Mouse (Mus musculus) myocyte (in vitro differentiated cells): ENCODE data around the gene Myh6. TPM values are rescaled to one million over a fixed set of nuclear protein-coding genes. Genes with fewer than 3 reads are reported as not detected.

Experiments
- H3K27me3 ChIP-seq: one replicate; pipeline ENCODE4 v1.6.1; 2011; ENCODE audit not compliant: control insufficient read depth, insufficient read depth, insufficient read length
- H3K36me3 ChIP-seq: one replicate; pipeline ENCODE4 v1.6.1; 2011; ENCODE audit not compliant: control insufficient read depth, insufficient read depth
- H3K4me2 ChIP-seq: one replicate; pipeline ENCODE4 v1.6.1; 2011; ENCODE audit warnings: low read depth, control low read depth
- H3K4me3 ChIP-seq: one replicate; pipeline ENCODE4 v1.5.1; 2011; ENCODE audit warnings: mild to moderate bottlenecking, control low read depth, moderate library complexity
- H3K79me2 ChIP-seq: one replicate; pipeline ENCODE4 v1.6.1; 2011; ENCODE audit not compliant: control insufficient read depth, insufficient read depth
- H3ac ChIP-seq: one replicate; pipeline ENCODE4 v1.6.1; 2011; ENCODE audit not compliant: control insufficient read depth, insufficient read length
- CEBPB ChIP-seq: IDR thresholded peaks from 2 replicates; pipeline ENCODE4 v1.6.1; 2011; ENCODE audit warnings: mild to moderate bottlenecking, moderate library complexity; ENCODE audit not compliant: poor library complexity, insufficient read depth, severe bottlenecking
- E2F4 ChIP-seq: IDR thresholded peaks from one replicate; pipeline ENCODE4 v1.6.1; 2011; ENCODE audit warnings: mild to moderate bottlenecking, control low read depth, moderate library complexity; ENCODE audit not compliant: insufficient read depth
- MAX ChIP-seq: IDR thresholded peaks from one replicate; pipeline ENCODE4 v1.6.1; 2011; ENCODE audit warnings: low read depth, mild to moderate bottlenecking, control low read depth
- MYOD1 ChIP-seq, 3 experiments: IDR thresholded peaks; one replicate each; pipeline ENCODE4 v1.6.1; 2011; ENCODE audit warnings: control low read depth in 2 of 3, low read depth in 2 of 3, mild to moderate bottlenecking in 2 of 3, moderate library complexity in 1 of 3; ENCODE audit not compliant: insufficient read length in 2 of 3, control insufficient read depth in 1 of 3
- MYOG ChIP-seq, 3 experiments: IDR thresholded peaks; one replicate each; pipeline ENCODE4 v1.6.1; 2011; ENCODE audit warnings: control low read depth in 2 of 3, low read depth in 2 of 3, mild to moderate bottlenecking in 2 of 3; ENCODE audit not compliant: insufficient read length in 2 of 3, control insufficient read depth in 1 of 3, insufficient read depth in 1 of 3
- POLR2A ChIP-seq: IDR thresholded peaks from one replicate; pipeline ENCODE4 v1.6.1; 2011; ENCODE audit warnings: low read depth, mild to moderate bottlenecking, control low read depth, moderate library complexity; ENCODE audit not compliant: insufficient read length
- POLR2AphosphoS2 ChIP-seq: IDR thresholded peaks from one replicate; pipeline ENCODE4 v1.6.1; 2011; ENCODE audit warnings: low read depth, control low read depth; ENCODE audit not compliant: insufficient read length
- REST ChIP-seq: IDR thresholded peaks from one replicate; pipeline ENCODE4 v1.6.1; 2011; ENCODE audit warnings: mild to moderate bottlenecking, control low read depth, moderate library complexity; ENCODE audit not compliant: insufficient read depth, insufficient read length
- SRF ChIP-seq: IDR thresholded peaks from one replicate; pipeline ENCODE4 v1.6.1; 2011; ENCODE audit warnings: low read depth; ENCODE audit not compliant: control insufficient read depth, insufficient read length
- TCF12 ChIP-seq: IDR thresholded peaks from one replicate; pipeline ENCODE4 v1.6.1; 2011; ENCODE audit warnings: mild to moderate bottlenecking, control low read depth; ENCODE audit not compliant: poor library complexity, insufficient read depth, severe bottlenecking
- TCF3 ChIP-seq: IDR thresholded peaks from one replicate; pipeline ENCODE4 v1.6.1; 2011; ENCODE audit warnings: low read depth, control low read depth; ENCODE audit not compliant: insufficient read length
- USF1 ChIP-seq: IDR thresholded peaks from one replicate; pipeline ENCODE4 v1.6.1; 2011; ENCODE audit warnings: low read depth, mild to moderate bottlenecking, control low read depth, moderate library complexity
- polyA plus RNA-seq: library from polyadenylated mRNA; unstranded; fragments of >200 nt; fragmentation: generic; extraction: Trizol; gene quantifications from one replicate; pipeline ENCODE4 v1.2.1, GENCODE M21; 2012; ENCODE audit warnings: missing spikeins

Myh6 gene
- polyA plus RNA-seq, result 15.0 TPM

DNA sequence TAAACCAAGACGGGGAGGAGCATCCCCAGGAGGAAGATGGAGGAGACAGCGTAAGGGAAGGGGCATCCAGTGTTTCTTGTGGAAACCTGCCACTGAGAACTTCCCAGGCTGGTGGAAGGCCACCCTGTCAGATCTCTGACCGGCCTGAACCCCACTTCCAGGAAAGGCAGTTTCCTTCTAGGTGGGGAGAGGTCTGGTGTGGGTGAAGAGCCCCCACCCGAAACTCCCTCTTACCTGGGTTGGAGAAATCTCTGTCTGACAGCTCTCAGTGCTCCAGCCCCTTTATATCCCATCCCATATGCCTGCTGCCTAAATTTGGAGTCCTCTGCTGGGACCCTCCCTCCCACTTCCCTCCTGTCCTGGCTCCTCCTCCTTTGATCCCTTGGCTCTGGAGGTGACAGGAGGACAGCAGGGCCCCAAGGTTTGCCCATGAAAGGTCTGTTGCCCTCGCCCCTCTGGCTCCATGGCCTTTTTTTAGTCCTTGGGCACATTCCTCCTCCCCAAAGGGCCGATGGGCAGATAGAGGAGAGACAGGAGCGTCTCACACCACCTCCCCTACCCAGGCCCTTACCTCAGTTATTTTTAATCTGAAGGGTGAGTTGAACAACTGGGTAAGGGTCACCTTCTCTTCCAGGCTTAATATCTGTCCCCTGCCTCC lies at the start of gene Myh6:
TSS of gene Myh6 (minus strand) at position 608 of the 658 bp plus-strand sequence.
- no peaks in the 10 kb centered on the region for H3K36me3 ChIP-seq

DNA sequence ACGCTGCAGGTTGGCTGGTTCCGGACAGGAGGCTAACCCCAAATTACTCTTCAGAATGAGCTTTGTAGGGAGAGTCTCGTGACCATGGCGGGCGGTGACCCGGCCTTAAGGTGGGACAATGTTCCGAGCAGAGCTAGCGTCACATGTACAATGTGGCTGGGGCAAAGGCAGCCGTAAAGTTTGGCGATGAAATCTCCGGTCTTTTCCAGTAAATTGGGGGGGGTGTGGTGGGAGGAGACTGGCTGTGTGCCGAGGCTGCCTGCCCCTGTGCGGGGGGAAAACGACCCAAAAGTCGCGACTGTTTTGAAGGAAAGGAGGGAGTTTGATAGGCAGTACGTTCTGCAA lies 49.0 kb upstream of the Myh6 start:
- H3K79me2 ChIP-seq, result peaks cover 3% of the 10 kb centered on the region
- H3K27me3 ChIP-seq, result no peaks in the 10 kb centered on the region
- TF ChIP-seq TCF3, result no peak
- no peak for TF ChIP-seq MYOG (IDR thresholded peaks at IDR 0.05; ENCODE audit: control insufficient read depth in 1 of 3, insufficient read depth in 1 of 3, insufficient read length in 2 of 3, low read depth in 2 of 3)
- TF ChIP-seq E2F4, result no peak
- TF ChIP-seq TCF12, result no peak
- no peak for TF ChIP-seq POLR2A
- TF ChIP-seq CEBPB, result no peak
- TF ChIP-seq SRF, result no peak
- TF ChIP-seq MYOD1 (IDR thresholded peaks at IDR 0.05; ENCODE audit: control insufficient read depth in 1 of 3, insufficient read length in 2 of 3, low read depth in 2 of 3), result no peak
- no peak for TF ChIP-seq MAX
- TF ChIP-seq USF1, result no peak
- TF ChIP-seq REST, result no peak
- no peak for TF ChIP-seq POLR2AphosphoS2
- H3ac ChIP-seq, result peak overlapping the region; percentile 78
- H3K36me3 ChIP-seq, result peaks cover 8% of the 10 kb centered on the region
- H3K4me2 ChIP-seq, result peak overlapping the region; percentile 90
- peak overlapping the region; percentile 53 for H3K4me3 ChIP-seq

More for the DNA sequence above, at the start of gene Myh6:
- Histone ChIP-seq H3K4me2 (no peak within 1 kb of the TSS), H3ac (no peak within 1 kb of the TSS), H3K27me3 (peaks cover 51% of the 10 kb centered on the region), H3K79me2 (no peaks in the 10 kb centered on the region), H3K4me3 (no peak within 1 kb of the TSS)
- no peak for TF ChIP-seq SRF
- TF ChIP-seq CEBPB, result no peak
- no peak for TF ChIP-seq TCF12

DNA sequence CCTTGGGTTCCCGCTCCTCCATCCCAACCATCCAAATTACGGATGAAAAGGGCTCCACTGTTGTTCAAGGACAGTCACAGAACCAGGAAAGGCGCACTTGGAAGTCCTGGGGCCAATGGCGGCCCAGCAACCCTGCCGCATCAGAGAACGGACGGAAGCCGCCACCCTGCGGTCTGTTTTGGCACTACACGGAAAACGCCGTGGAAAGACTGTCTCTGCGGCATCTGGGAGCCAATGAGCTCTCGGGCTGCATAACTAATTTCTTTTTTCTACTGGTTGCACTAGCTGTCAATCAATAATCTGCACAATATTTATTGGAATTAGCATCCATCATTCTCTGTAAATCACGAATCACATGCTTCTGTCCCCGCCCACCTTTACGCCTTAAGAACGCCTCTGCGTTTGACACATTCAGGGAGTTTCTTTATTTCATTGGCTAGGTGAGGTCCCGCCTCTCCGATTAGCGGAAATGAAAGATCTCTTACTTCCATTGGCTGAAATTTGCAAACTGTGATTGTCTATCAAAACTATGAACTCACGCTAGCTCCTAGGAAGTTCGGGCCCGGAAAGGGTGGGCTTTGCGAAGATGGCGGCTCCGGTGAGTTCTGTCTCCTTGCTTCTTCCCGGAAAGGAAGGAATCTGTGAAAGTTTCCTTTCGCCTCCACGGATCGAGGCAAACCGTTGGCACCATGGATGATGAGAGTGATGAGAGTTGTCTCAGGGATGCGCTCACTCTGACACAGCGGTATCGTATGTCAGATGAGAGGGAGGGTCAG lies 48.5 kb upstream of the Myh6 start, which contains the start of gene Ngdn:
TSS of gene Ngdn (plus strand) at position 464 of the 776 bp plus-strand sequence.
- Histone ChIP-seq H3K36me3 (peaks cover 5% of the 10 kb centered on the region), H3K79me2 (peaks cover 3% of the 10 kb centered on the region), H3K4me2 (peak within 1 kb of the TSS; percentile 95), H3ac (peak within 1 kb of the TSS; percentile 78), H3K27me3 (no peaks in the 10 kb centered on the region), H3K4me3 (peak within 1 kb of the TSS; percentile 53)
- no peak for TF ChIP-seq TCF3
- TF ChIP-seq E2F4, result peak; percentile 48
- TF ChIP-seq CEBPB, result no peak
- no peak for TF ChIP-seq MYOG (IDR thresholded peaks at IDR 0.05; ENCODE audit: control insufficient read depth in 1 of 3, insufficient read depth in 1 of 3, insufficient read length in 2 of 3, low read depth in 2 of 3)
- TF ChIP-seq REST, result no peak
- TF ChIP-seq USF1, result peak; percentile 17
- TF ChIP-seq POLR2A, result peak; percentile 61
- no peak for TF ChIP-seq MAX
- TF ChIP-seq POLR2AphosphoS2, result peak; percentile 34
- no peak for TF ChIP-seq TCF12

DNA sequence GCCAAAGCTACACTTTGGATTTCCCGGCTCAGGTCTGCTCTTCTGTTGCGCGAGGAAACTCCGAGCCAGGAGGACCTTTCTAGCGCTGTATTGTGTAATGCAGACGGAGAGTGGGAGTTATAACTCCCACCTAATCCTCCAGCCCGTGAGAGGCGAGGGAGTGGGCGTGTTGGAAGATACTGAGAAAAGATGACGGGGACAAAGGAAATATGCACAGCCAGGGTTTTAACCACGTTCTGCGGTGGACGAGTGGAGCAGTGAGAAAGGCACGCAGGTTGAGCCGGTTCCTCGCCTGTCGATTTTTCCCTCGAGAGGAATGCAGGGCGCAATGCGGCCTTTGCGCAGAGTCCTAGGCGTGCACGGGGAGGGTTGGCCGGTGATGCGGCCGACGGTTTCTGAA lies 47.9 kb upstream of the Myh6 start:
- Histone ChIP-seq H3K27me3 (no peaks in the 10 kb centered on the region), H3ac (peak overlapping the region; percentile 78), H3K79me2 (peaks cover 3% of the 10 kb centered on the region), H3K36me3 (peaks cover 5% of the 10 kb centered on the region), H3K4me3 (peak overlapping the region; percentile 53), H3K4me2 (peak overlapping the region; percentile 95)
- TF ChIP-seq SRF (no peak), MAX (no peak), CEBPB (0 out of 2 replicates have a peak, but pooled peaks have one; percentile 26)

DNA sequence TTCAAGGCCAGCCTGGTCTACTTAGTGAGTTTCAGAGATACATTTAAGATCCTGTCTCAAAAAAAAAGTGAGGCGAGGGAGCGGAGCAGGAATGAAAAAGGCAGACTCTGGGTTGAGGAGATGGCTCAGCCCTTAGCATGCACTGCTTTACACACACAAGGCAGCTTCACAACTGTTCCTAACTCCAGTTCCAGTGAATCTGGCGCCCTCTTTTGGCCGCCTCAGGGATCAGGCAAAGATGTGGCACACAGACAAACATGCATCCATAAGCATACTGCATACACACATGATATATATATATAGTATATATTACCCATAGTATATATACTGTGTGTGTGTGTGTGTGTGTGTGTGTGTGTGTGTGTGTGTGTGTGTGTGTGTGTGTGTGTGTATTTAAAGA lies 44.4 kb upstream of the Myh6 start:
- no peak for TF ChIP-seq REST
- no peak for TF ChIP-seq MAX
- no peak for TF ChIP-seq USF1
- TF ChIP-seq CEBPB, result no peak
- no peak for TF ChIP-seq POLR2A
- TF ChIP-seq POLR2AphosphoS2, result no peak
- TF ChIP-seq TCF12, result no peak
- TF ChIP-seq TCF3, result no peak
- no peak for TF ChIP-seq MYOD1 (IDR thresholded peaks at IDR 0.05; ENCODE audit: control insufficient read depth in 1 of 3, insufficient read length in 2 of 3, low read depth in 2 of 3)
- TF ChIP-seq SRF, result no peak
- no peak for TF ChIP-seq MYOG (IDR thresholded peaks at IDR 0.05; ENCODE audit: control insufficient read depth in 1 of 3, insufficient read depth in 1 of 3, insufficient read length in 2 of 3, low read depth in 2 of 3)
- no peak for TF ChIP-seq E2F4
- Histone ChIP-seq H3K4me2 (no peak overlapping the region), H3K36me3 (no peaks in the 10 kb centered on the region), H3K4me3 (no peak overlapping the region), H3K27me3 (no peaks in the 10 kb centered on the region), H3ac (no peak overlapping the region), H3K79me2 (peaks cover 2% of the 10 kb centered on the region)
